Mouse (Mus musculus): Measurements from ENCODE around the gene Rrp8.

Gene Rrp8

DNA sequence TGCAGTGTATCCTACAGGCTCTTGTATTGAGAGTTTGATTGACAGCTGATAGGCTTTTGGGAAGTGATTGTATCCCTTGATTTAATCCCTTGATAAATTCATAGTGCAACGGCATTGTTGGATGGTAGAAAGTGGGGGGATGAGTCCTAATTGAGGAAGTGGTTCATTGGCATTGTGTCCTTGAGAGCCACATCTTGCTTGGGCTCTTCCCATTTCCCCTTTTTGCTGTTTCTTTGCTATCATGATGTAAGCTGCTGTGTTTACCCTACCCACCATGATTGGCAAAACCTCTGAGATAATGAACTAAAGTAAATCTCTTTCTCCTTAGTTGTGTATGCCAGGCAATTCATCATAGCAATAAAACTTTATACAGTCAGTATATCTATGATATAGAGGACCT lies 46.3 kb downstream of the Rrp8 start:
- DNase-seq, result no peak

GRCm38 (mm10) chr7:105685541-105686197 lies 51.5 kb downstream of the Rrp8 start:
- no peak for DNase-seq
